Mouse (Mus musculus): ENCODE results near the gene Coq7. TPM values are rescaled to one million over a fixed set of nuclear protein-coding genes. Genes with fewer than 3 reads are reported as not detected.

Gene Coq7
- polyA plus RNA-seq, 2 experiments from 2014 or later: 13.4 to 15.6 TPM

- no peak for ATAC-seq
Observed at GRCm38 (mm10) chr7:118461400-118462136, 71.6 kb downstream of the Coq7 start.

Other genes with a start within 250 kb of the Coq7 start
- under 1 TPM in 1 of 2 experiments, not detected in 1; 0.24 TPM for gene Syt17, start 85.1 kb downstream of the Coq7 start, polyA plus RNA-seq (2017; shearing (Covaris generic))
- under 1 TPM; 0.25 to 0.32 TPM for gene Itpripl2, start 41.4 kb downstream of the Coq7 start, polyA plus RNA-seq (2017; shearing (Covaris generic))
- gene Tmc7, start 51.4 kb upstream of the Coq7 start, polyA plus RNA-seq (2017; shearing (Covaris generic)): not detected
- gene Tmc5, start 63.9 kb upstream of the Coq7 start, polyA plus RNA-seq (2017; shearing (Covaris generic)): not detected
- 10 to 100 TPM; 16.7 to 17.5 TPM for gene Gde1, start 172.4 kb upstream of the Coq7 start, polyA plus RNA-seq (2017; shearing (Covaris generic))
- 1 to 10 TPM; 3.6 to 5.3 TPM for gene Ccp110, start 179.2 kb upstream of the Coq7 start, polyA plus RNA-seq (2017; shearing (Covaris generic))
- gene Vps35l, start 206.9 kb upstream of the Coq7 start, polyA plus RNA-seq (2017; shearing (Covaris generic)): 10 to 100 TPM; 54.5 to 62.0 TPM

All from activated CD4-positive, CD25-positive, alpha-beta regulatory T cell, adult 4 months (primary cell).